Comparison of ENCODE assay signal across 13 mouse cellular contexts in genomic region chr11:17000353-17001334, GRCm38 (mm10). TPM values are rescaled to one million over a fixed set of nuclear protein-coding genes. Genes with fewer than 3 reads are reported as not detected.
DNase-seq lines count a peak whose midpoint lies in the region; ATAC-seq and TF ChIP-seq lines count a peak whose summit lies in the region.
"Had no signal": no experiment of that assay in that cellular context is flagged by ENCODE, and none has a peak within 500 bp of the region (broad histone marks: within the 10 kb centered on the region; RNA-seq: fewer than 3 reads in every experiment).

No protein-coding gene starts in this region.

- TF ChIP-seq EP300 in heart, adult 2 months (IDR thresholded peaks at IDR 0.05; ENCODE audit: insufficient read depth, low read depth, low read length), result no peak
- no peak for TF ChIP-seq EP300 in liver, postnatal 0 days (IDR thresholded peaks at IDR 0.05; ENCODE audit: low read depth)

- no peaks in the 10 kb centered on the region for H3K4me1 ChIP-seq in heart, adult 2 months (ENCODE audit: control insufficient read depth, insufficient read depth, low read length)
- peaks cover 8% of the 10 kb centered on the region for H3K4me1 ChIP-seq in liver, postnatal 0 days (ENCODE audit: insufficient read depth)
- H3K4me1 ChIP-seq in hindbrain, embryonic 10.5 days (replicated peaks), result no peaks in the 10 kb centered on the region
- H3K4me1 ChIP-seq: stomach, embryonic 15.5 days had no signal

- peak; percentile 92 for ATAC-seq in Patski
- ATAC-seq in liver, postnatal 0 days, result no peak

- no peak overlapping the region for H3K27ac ChIP-seq in heart, adult 2 months
- H3K27ac ChIP-seq in liver, postnatal 0 days (ENCODE audit: low read depth), result peak overlapping the region; percentile 34; the same call in 1 of the 2 replicates
- no peak overlapping the region for H3K27ac ChIP-seq in hindbrain, embryonic 10.5 days
- H3K27ac ChIP-seq: gastrocnemius, adult 2 months; stomach, embryonic 15.5 days had no signal

- CTCF ChIA-PET in Patski (lab: Charles Lee), result interaction anchor here (1.5 kb wide), 1 partner anchor 48 kb away, joined by 3 read pairs; no protein-coding TSS in a partner anchor

- peak; percentile 21 to 25 for DNase-seq in heart, adult 9 months (ENCODE audit: low spot score in 2 of 2)
- DNase-seq in heart, adult 2 months, result no peak
- DNase-seq in 416B (ENCODE audit: low read depth), result peak; percentile 90
- peak; percentile 43 for DNase-seq in Patski (ENCODE audit: low read depth, low spot score)
- no peak for DNase-seq in liver, postnatal 0 days
- DNase-seq in gastrocnemius, postnatal 10 days, result no peak
- no peak for DNase-seq in hindbrain, embryonic 10.5 days (ENCODE audit: low spot score)
- no peak for DNase-seq in embryo, embryonic 10 days (ENCODE audit: low spot score)
- DNase-seq: gastrocnemius, adult 2 months; lung, embryonic 14.5 days; right cerebral cortex, postnatal 25 days; thymus, postnatal 4 days had no signal

- peak overlapping the region; percentile 15; the same call in 1 of the 2 replicates for H3K4me2 ChIP-seq in liver, postnatal 0 days (ENCODE audit: low read depth, low read length)
- H3K4me2 ChIP-seq: lung, embryonic 14.5 days; stomach, embryonic 15.5 days had no signal

- TF ChIP-seq CTCF in heart, adult 2 months (IDR thresholded peaks at IDR 0.05), result no peak
- no peak for TF ChIP-seq CTCF in Patski (IDR thresholded peaks at IDR 0.05)
- TF ChIP-seq CTCF in liver, postnatal 0 days (IDR thresholded peaks at IDR 0.05; ENCODE audit: low read depth), result no peak

- H3K9me3 ChIP-seq in liver, postnatal 0 days (ENCODE audit: low read length), result no peaks in the 10 kb centered on the region
- H3K9me3 ChIP-seq in hindbrain, embryonic 10.5 days, result no peaks in the 10 kb centered on the region
- H3K9me3 ChIP-seq: stomach, embryonic 15.5 days had no signal

- no peak overlapping the region for H3K9ac ChIP-seq in heart, adult 2 months (ENCODE audit: low read depth, low read length)
- no peak overlapping the region for H3K9ac ChIP-seq in liver, postnatal 0 days (replicated peaks)
- H3K9ac ChIP-seq: lung, embryonic 14.5 days; stomach, embryonic 15.5 days had no signal

- intact Hi-C loops in heart, adult 2 months (cut with DNase I), result no loop called here

- TF ChIP-seq POLR2A in heart, adult 2 months (IDR thresholded peaks at IDR 0.05; ENCODE audit: insufficient read depth, low read depth, low read length), result no peak

- no peaks in the 10 kb centered on the region for H3K79me2 ChIP-seq in heart, adult 2 months (replicated peaks; ENCODE audit: control insufficient read depth, insufficient read depth, low read length)

- no peaks in the 10 kb centered on the region for H3K36me3 ChIP-seq in heart, adult 2 months (ENCODE audit: control insufficient read depth, insufficient read depth, low read length)
- H3K36me3 ChIP-seq in liver, postnatal 0 days (replicated peaks; ENCODE audit: insufficient read depth, low read length), result no peaks in the 10 kb centered on the region
- H3K36me3 ChIP-seq in hindbrain, embryonic 10.5 days, result no peaks in the 10 kb centered on the region
- H3K36me3 ChIP-seq: stomach, embryonic 15.5 days had no signal

- no peak overlapping the region for H3K4me3 ChIP-seq in heart, adult 2 months
- H3K4me3 ChIP-seq in liver, postnatal 0 days (ENCODE audit: low read depth, low read length), result no peak overlapping the region
- H3K4me3 ChIP-seq in hindbrain, embryonic 10.5 days, result no peak overlapping the region
- H3K4me3 ChIP-seq: gastrocnemius, adult 2 months; stomach, embryonic 15.5 days had no signal

- H3K27me3 ChIP-seq in heart, adult 2 months (ENCODE audit: control insufficient read depth, insufficient read depth, low read length), result no peaks in the 10 kb centered on the region
- H3K27me3 ChIP-seq in Patski, result peaks cover 27% of the 10 kb centered on the region
- H3K27me3 ChIP-seq in liver, postnatal 0 days (ENCODE audit: insufficient read depth, low read length), result no peaks in the 10 kb centered on the region
- no peaks in the 10 kb centered on the region for H3K27me3 ChIP-seq in hindbrain, embryonic 10.5 days (ENCODE audit: insufficient read depth, poor library complexity, severe bottlenecking)
- H3K27me3 ChIP-seq: stomach, embryonic 15.5 days had no signal

- WGBS in heart, adult 2 months, result 64% methylated on average over 9 of the region's 9 CpGs
- WGBS in liver, postnatal 0 days (ENCODE audit: insufficient replicate concordance), result 44% methylated on average over 9 of the region's 9 CpGs
- WGBS in hindbrain, embryonic 10.5 days, result 83% methylated on average over 9 of the region's 9 CpGs

- POLR2A ChIA-PET in Patski (lab: Charles Lee), result no interaction called here

- in situ Hi-C loops in Patski (cut with MboI; ENCODE audit: low pct_unique_long_range_greater_than_20kb), result no loop called here

RNA-seq across cellular contexts. Expression of gene Fbxo48, which starts 49.5 kb away (rescaled TPM):
- under 1 TPM; 0.30 to 0.37 TPM for total RNA-seq in heart, adult 2 months (2021)
- polyA plus RNA-seq in heart, adult 2 months (2012; rRNA removed), result 0.06 and 0.18 TPM in 2 replicates
- 2.5 TPM for polyA plus RNA-seq in Patski (2021)
- polyA plus RNA-seq in liver, postnatal 0 days (2015; fragmentation: Nextera tagmentation; extraction: Ambion mirVana), result 0.75 TPM in 2 replicates
- total RNA-seq in gastrocnemius, postnatal 10 days (2021), result 1 to 10 TPM in 1 of 2 experiments, under 1 TPM in 1; 0.89 to 1.1 TPM
- 1.2 and 1.6 TPM in 2 replicates for polyA plus RNA-seq in hindbrain, embryonic 10.5 days (2016; fragmentation: Nextera tagmentation; extraction: Ambion mirVana)

RNA-seq across cellular contexts. Expression of gene Cnrip1, which starts 50.7 kb away (rescaled TPM):
- 1 to 10 TPM; 3.3 to 3.5 TPM for total RNA-seq in heart, adult 2 months (2021)
- polyA plus RNA-seq in heart, adult 2 months (2012; rRNA removed), result 6.4 and 9.3 TPM in 2 replicates
- 0.08 TPM for polyA plus RNA-seq in Patski (2021)
- 3.7 TPM in 2 replicates for polyA plus RNA-seq in liver, postnatal 0 days (2015; fragmentation: Nextera tagmentation; extraction: Ambion mirVana)
- total RNA-seq in gastrocnemius, postnatal 10 days (2021), result 10 to 100 TPM in 1 of 2 experiments, 1 to 10 TPM in 1; 8.9 to 12.5 TPM
- polyA plus RNA-seq in hindbrain, embryonic 10.5 days (2016; fragmentation: Nextera tagmentation; extraction: Ambion mirVana), result 17.5 and 22.5 TPM in 2 replicates

RNA-seq across cellular contexts. Expression of gene Plek, which starts 51.5 kb away (rescaled TPM):
- total RNA-seq in heart, adult 2 months (2021), result 1 to 10 TPM; 5.3 to 8.7 TPM
- polyA plus RNA-seq in heart, adult 2 months (2012; rRNA removed), result 2.0 and 2.8 TPM in 2 replicates
- polyA plus RNA-seq in Patski (2021), result not detected
- 19.8 and 22.5 TPM in 2 replicates for polyA plus RNA-seq in liver, postnatal 0 days (2015; fragmentation: Nextera tagmentation; extraction: Ambion mirVana)
- total RNA-seq in gastrocnemius, postnatal 10 days (2021), result 1 to 10 TPM; 1.9 to 3.2 TPM
- 4.7 and 4.9 TPM in 2 replicates for polyA plus RNA-seq in hindbrain, embryonic 10.5 days (2016; fragmentation: Nextera tagmentation; extraction: Ambion mirVana)

Comparison
In these comparisons a context has a peak if more than half of its experiments do, and no peak if none do; other contexts are left out.
1. DNase-seq: peak in heart, adult 9 months (2 of 2), 416B (single experiment) and Patski (single experiment); none in heart, adult 2 months (0 of 2), liver, postnatal 0 days (single experiment), gastrocnemius, postnatal 10 days (single experiment), hindbrain, embryonic 10.5 days (single experiment) and embryo, embryonic 10 days (single experiment).